Mouse (Mus musculus) lung, postnatal 10 days (tissue): ENCODE results near the gene Dnah7c.
"Not testable (repeated sequence)": the region's sequence is repeated elsewhere in the genome, so short reads cannot be mapped to it uniquely, and the experiment has no call there.

Source experiments
- DNase-seq: peaks from one replicate; pipeline ENCODE4 v3.0.0; 2021

Dnah7c gene

DNA sequence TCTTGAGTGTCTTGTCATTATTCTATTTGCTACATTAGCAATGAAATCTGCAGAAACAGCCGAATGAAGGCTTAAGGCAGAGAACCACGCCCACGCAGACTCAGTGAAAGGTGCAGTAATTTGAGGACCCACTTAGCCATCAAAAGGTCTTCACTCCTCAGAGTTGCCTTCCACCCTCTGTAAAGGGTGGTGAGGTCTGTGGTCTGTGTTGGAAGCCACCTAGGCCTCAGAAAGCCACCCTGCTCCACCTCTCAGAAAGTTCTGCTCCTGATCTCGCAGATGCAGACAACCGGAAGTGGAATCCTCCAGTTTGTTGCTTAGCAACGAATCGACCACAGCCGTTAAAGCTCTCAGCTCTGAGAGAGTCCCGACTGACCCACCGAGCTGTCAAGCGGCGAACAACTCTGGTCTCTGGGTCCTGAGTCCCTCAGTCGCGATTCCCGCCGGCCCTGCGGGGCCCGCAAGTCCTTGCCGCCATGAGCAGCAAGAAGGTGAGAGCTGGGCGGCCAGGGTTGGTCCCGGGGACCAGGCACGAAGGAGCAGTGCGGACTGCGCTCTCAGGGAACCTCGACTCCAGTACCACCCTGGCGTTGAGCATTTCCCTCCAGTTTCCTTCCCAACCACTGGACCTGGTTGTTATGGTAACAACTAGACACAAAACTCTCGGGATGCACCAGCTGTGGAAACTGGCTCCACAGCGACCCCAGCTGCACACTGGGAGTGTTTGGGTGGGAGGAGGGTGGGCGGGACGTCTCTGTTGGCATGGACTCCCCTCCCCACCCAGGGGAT lies at the start of gene Dnah7c:
TSS of gene Dnah7c (plus strand) at position 456 of the 789 bp plus-strand sequence.
- DNase-seq = peak; percentile 18

DNA sequence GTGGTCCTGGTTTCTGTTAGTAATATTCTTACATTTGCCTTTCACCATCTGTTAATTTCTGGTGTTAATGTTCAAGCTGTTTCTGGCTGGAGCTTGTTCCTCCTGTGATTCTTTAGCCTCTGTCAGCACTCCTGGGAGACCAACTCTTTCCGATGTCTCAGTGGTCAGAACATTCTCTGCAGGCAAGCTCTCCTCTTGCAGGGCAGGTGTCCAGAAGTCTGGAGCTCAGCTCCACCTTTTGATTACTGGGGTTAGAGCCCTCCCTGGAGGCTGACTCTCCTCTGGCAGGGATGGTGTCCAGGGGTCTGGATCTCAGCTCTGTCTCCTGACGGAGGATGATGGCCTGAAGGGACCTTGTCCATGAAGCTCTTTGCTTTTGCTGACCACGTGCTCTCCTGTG lies 44.8 kb upstream of the Dnah7c start:
- DNase-seq = not testable (repeated sequence)

DNA sequence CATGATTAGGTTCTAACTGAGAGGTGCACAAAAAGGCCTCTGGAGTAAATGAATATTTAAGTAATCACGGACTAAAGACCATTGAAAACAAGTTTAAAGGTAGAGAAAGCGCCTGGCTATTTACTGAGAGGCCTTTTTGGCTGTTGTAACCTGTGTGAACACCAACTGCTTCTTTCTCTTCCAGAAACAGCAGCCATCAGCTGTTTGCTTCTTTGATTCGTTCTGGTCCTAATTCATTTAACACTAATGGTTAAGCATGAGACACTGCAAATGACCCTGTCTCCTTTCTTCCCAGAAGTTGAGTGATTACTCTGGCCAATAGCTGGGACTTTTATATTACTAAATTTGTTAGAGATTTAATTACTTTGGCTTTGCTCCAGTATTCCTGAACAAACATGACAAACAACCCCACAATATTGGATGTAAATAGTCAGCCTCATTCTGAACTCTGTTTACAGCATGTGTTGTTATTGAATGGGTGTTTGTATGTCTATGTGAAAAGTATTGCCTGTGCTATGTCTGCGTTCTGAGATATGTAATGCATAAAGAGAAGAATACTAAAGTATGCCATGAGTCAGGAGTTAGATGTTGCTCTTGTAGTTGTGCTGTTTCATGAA lies 30.6 kb upstream of the Dnah7c start:
- DNase-seq = not testable (repeated sequence)

DNA sequence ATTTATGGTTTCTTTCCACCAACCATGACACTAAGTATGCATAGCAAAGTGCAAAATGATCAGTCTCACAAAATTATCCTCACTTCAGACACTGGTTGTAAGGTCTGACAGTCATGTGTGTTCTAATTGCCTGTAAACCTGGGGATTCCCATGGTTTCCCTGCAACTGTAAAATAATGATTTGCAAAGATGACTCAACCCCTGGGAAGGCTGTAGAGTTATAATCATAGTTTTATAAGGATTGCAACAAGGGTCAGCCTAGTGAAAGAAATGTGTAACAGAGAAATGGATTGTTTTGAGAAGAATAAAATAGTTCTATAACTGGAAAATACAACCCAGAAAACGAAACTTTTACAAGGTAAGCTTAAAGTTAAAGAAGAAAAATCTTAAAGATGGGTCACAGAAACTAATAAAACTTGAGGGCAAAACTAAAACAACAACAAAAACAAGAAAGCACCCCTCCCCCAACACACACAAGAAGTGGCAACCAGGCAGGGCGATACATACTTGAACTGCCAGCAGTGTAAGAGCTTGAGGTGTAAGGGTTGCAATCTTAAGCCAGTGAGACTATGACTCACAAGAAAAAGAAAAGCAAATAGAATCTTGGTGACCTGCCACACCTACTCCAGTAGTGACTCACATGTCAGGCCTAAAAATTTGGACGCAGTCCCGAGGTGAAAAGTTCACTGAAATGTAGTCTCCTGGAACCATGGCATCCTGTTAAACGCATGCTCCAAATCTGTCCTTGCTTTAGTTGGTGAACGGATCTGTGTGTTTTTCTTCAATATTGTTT lies 16.9 kb upstream of the Dnah7c start:
- DNase-seq = peak; percentile 52

DNA sequence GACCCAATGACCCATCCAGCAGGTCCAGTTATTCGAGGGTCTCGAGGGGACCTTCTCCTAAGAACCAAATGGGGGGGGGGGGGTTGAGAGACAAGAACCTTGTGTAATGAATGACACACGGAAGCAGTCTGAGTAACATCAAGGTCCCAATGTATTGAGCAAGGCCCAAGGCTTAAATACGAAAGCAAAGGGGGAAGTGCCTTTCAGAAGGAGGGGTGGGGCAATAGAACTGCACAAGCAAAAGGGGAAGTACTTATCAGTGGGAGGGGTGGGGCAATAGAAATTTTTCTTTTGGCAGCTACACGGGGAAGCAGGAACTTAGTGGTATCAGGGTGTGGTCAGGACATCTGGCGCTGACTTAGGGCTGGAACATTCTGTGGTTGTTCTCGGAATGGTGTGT lies 10.6 kb upstream of the Dnah7c start:
- DNase-seq = peak; percentile 2

DNA sequence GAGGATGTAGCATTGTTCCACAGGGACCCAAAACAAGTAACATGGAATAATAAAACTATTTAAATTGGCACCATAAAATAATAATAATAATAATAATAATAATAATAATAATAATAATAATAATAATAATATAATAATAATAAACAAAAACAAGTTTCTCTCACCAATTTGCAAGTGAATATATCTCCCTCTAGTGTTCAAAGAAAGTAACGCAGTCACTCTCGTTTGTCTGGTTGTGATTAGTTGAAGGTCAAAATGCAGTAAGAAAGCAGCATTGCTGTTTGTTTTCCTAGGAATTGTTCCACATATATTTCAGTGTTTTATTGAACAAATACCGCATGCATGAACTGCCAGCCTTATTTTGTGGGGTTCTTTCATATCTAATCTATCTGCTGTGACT lies 8.4 kb upstream of the Dnah7c start:
- not testable (repeated sequence) for DNase-seq

DNA sequence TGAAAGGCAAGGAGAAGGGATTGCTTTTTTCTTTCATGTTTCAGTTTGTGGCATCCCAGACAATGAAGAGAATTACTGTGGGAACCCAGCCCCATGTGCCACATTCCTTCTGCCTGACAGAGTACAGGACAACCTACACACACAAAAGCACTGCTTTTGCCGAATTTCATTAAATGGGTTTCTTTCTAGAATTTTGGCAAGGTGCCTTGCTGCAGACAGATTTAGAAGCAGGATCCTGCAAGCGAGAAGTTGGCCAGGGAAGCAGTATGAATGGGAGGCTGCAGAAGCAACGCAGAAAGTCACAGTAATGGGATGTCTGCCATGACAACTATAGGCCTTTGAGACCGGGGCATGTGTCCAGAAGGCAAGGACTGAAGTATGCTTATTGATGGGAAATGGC lies 6.4 kb upstream of the Dnah7c start:
- peak; percentile 4 for DNase-seq

DNA sequence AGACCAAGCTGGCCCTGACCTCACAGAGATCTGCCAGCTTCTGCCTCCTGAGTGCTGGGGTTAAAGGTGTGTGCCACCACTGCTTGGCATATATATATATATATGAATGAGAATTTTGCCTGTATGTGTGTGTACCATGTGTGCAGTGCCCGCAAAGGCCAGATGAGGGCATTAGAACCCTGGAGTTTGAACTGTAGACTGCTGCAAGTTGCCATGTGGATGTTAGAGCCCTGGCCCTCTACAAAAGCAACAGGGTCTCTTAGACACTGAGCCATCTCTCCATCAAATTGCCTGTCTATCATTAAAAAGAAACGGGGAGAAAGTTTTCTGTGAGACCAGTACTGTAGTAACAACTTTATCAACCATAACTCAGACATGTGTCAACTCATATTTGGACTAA lies 3.0 kb downstream of the Dnah7c start:
- DNase-seq = no peak

DNA sequence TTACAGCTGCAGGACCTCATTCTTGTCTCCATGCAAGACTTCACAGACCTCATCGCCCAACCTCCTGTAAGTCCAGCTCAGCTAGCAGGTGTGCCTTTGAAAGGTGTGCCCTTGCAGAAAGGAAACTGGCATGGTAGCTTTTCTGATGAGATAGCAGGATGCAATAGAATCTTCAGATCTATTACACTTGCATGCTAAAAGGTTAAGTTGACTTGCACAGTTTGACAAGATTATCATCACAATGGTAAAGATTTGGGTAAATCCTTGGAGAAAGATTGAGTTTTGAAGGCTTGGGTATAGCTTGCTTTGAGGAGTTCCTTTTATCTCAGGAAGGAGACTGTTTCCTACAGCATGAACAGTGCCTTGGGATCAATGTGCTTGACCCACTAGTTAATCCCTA lies 89.3 kb downstream of the Dnah7c start:
- DNase-seq = not testable (repeated sequence)

DNA sequence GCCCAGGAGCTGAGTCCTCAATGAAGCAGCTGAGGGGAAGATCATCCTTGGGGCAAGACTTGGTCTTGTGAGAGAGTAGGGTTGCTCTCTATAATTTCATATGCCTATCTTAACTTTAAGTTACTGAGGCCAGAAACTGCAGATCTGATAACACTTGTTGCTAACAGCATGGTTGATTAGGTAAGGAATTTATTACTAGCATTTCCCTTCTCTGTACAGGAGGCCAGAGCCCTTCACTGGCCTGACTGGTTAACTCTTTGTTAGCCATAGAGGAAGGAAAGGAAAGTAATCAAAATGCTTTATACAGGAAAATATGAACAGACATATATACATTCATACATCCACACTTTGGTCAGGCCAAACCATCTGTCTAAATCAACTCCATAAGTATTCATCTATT lies 95.6 kb downstream of the Dnah7c start:
- DNase-seq = no peak

DNA sequence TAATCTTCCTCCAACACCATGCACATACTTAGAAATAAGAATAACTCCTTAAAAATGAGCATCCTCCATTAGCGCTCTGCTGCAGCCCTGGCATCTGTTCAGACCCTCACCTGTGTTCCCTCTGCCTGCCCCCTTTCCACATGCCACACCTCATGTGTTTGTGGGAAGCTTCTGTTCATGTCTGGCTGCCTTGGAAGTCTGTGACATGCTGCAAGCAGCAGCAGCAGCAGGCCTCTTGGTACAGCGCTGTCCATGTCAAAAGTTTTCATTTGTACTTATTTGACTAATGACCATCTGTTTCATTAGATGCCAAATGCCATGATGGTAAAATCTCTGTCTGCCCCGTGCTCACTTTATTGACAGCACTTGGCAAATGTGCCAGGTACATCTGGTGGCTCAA lies 101.1 kb downstream of the Dnah7c start:
- DNase-seq = not testable (repeated sequence)

DNA sequence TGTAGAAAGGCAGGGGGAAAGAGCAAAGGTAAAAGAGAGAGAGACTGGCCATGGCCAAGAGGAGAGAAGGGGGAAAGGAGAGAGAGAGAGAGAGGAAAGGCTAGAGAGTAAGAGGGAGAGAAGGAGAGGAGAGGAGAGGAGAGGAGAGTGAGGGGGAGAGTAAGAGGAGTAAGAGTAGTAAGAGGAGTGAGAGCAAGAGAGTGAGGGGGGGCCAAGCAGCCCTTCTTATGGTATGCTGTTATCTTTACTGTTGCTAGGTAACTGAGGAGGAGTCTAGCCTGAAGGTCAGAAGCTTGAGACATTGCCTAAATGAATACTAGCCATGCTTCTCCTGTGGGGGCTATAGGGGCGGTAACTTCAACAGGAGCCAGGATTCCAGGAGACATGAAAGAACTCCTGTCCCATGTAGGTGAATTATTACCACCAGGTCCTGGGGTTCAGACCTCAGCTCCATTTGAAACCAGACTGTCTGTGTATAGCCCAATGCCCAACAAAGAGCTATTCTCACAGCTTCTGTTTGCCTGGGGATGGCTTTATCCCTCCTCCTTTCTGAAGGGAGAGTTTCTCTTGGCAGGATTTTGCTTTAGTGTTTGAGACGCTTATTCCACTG lies 119.5 kb downstream of the Dnah7c start:
- no peak for DNase-seq

DNA sequence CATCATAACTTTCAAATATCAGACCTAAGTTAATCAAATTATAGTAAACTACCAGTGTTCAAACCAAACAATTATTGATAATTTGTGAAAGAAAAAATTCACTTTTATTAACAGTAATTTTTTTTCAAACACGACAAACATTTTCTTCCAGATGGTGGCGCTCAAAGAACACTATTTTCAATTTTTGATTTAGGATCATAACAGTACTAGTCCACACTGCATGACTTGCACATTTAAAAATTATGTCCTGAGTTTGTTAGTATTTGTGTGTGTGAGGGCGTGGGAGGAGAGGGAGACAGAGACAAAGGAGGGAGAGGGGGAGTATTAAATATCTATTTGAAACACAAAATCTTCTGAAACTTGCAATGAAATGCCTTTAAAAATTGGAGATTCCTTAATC lies 155.0 kb downstream of the Dnah7c start:
- peak; percentile 2 for DNase-seq

DNA sequence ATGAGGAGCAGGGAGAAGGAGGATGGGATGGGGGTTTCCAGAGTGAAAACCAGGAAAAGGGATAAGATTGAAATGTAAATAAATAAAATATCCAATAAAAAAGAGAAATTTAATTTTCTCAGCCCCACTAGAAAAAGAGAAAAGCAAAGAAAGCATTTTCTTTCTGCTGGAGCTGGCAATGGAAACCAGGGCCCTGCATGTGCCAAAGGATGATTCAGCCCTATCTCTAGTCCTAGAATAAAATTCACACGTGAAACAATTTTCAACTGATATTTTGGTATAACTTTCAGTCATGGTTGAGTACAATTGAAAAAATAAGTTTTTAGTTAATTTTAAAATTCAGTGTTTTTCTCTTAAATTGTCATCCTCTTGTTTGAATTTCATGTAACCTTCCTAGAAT lies 168.4 kb downstream of the Dnah7c start:
- DNase-seq = not testable (repeated sequence)

DNA sequence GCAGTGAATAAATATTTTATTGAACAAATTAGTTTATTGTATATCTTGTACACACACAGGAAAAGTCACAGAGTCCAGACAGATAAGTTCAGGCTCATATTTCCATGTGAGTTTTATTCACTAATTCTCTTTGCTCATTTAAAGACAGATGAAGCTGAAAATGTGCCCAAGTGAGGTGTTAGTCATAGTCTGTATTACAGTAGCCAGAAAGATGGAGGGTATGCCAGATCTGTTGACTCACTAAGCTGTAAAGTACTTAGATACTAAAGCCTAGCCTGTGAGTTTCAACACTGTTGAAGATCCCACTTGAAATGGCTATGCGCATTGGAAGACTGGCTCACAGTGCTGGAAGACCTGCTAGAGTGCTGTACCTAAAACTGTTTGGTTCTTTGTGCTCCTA lies 171.0 kb downstream of the Dnah7c start:
- not testable (repeated sequence) for DNase-seq

DNA sequence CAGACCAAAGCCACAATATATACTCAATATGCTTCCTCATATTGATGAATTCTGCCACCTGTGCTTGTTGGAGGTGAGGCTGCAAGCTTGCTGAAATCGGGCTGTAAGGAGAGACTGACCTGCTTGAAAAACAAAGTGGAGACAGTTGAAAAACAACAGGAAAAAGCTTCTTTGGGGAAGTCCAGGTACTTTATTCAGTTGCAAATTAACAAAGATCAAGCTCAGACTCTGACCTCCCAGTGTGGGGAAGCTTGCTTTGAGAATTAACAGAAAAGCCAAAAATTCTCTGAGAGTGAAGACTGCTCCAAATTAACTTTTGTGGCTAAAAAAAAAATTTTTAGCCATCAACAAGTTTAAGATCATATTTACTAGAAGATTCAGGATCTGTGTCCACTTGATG lies 194.9 kb downstream of the Dnah7c start:
- DNase-seq = no peak

DNA sequence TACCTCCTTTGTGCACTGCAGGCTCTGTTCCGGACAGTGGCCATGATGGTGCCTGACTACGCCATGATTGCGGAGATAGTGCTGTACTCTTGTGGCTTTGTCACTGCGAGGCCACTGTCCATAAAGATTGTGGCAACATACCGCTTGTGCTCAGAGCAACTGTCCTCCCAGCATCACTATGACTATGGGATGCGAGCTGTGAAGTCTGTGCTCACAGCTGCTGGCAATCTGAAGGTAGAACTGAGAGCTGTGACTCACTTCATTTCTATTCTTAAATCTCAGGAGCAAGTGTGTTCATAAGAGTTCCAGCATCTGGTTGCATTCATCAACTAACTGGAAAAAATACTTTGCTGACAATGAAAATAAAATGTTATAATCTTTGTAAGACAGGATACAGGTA lies 200.5 kb downstream of the Dnah7c start:
- DNase-seq = not testable (repeated sequence)

DNA sequence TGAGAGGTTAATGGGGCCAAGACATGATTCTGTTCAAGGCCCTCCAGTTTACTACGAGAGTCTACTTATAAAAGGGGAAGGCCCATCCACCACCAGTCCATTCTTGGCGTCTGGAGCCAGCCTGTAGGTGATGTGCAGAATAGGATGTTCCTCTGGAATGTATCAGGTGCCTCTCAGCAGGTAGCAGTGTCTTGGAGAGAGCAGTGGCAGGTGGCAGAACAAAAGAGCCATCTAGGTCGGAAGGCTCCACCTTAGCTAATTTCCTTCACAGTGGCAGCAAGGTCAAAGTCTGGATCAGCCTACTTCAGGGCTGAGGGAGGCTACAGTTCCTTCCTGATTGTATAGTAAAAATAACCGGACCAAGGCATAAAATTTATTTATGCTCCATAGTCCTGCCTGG lies 224.4 kb downstream of the Dnah7c start:
- not testable (repeated sequence) for DNase-seq

DNA sequence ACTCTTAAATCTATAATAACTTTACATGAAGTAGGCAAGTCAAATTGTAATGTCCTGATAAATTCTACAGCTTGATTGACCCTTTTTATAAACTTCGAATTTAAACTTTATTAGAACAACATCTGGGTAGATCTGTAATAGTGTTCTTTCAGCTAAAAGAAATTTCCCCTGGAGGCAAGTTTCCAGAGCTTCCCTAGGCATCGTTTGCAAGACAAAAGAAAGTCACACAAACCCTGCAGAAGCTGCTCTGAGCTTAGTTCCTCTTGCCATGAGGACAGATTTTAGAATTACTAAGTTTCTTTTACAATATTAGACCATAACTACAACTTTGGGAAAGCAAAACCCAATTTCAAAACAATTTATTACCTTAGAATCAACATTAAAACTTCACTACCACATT lies 227.3 kb downstream of the Dnah7c start:
- not testable (repeated sequence) for DNase-seq

DNA sequence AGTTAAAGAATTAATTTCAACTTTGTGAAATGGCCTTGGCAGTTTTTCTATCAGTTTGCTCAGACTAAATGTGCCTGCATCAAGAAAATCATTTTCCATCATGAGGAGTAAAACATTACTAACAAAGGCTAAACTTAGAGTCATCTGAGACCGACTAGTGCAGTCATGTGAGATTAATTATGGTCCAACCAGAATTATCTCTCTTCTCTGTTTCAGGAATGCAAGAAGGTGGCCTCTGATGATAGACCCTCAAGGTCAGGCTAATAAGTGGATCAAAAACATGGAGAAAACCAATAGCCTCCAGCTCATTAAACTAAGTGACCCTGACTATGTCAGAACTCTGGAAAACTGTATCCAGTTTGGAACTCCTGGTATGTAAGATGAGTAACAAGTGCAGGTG lies 299.4 kb downstream of the Dnah7c start:
- DNase-seq = not testable (repeated sequence)

DNA sequence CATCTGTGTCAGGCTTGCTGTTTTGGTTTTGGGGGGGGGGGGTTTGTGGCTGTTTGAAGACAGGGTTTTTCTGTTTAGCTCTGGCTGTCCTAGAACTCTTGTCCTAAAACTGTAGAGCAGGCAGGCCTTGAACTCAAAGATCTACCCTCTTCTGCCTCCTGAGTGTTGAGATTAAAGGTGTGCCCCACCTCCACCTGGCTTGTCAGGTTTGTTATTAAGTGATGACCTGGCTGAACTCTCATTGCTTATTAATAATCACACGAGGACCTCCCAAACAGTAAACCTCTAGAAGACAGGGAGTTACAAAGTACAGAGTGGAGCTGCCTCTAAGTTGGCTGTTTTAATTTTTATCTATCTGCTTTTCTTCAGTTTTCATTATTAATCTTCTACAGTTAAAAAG lies 299.9 kb downstream of the Dnah7c start:
- DNase-seq = no peak

DNA sequence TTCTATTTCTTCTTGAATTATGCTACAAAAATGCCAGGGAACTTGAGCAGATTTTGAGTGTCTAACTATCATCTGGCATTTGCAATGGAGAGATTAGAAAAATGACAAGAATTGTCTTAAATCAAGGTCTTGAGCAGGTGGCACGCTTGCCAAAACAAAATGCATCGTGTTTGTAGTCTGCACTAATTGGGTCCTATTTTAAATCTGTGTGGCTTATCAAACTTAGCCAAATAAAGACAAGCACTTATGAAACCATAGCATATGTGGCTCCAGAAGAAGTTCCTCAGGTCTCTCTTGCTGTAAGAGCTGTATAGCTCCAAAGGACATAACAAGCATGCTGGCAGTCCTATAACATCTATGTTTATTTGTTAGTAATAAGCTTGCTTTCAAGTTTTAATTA lies 300.3 kb downstream of the Dnah7c start:
- not testable (repeated sequence) for DNase-seq

DNA sequence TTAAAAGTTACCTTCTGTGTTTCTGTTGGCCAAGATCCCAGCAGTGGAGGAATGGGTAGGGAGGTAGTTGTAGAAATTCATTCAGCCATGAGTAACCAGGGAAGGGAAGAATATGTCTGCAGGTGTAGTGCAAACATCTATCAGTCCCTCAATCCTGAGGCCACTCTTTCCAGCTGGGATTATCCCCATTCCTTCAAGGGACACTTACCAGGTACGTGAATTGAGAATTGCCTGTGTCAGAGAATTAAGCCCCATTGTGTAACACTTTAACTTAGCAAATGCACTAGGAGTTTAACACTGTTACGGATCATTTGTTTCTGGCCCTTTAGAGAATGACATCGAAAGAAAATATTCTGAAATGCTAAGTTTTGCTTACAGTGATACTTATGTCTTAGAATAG lies 304.3 kb downstream of the Dnah7c start:
- DNase-seq = not testable (repeated sequence)
